Mouse (Mus musculus) thymus, postnatal 36 days (tissue): ENCODE data around the gene Tmem222.

Source experiments
- DNase-seq, 2 experiments: peaks; one replicate each; pipeline ENCODE4 v3.0.0; 2022; ENCODE audit warnings: mixed read lengths in 2 of 2

Tmem222 gene

DNA sequence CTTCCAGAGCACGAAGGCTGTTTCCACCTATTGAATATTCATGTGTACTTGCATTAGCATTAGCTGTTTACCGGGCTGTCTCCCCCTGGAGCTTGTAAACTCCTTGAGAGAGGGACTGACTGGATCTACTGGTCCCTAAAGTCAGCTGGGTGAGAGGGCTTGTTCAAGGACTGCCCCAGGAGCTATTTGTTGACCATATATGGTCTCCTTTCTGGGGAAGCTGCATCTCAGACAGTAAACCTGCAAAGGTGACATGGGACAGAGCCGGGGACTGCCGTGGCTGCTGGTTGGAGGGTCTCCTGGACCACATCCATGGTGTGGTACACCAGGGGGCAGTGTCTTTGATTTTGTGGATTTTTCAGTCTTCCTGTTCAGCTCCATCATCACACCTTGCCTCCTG, 5.1 kb upstream of the Tmem222 start:
- no peak for DNase-seq

DNA sequence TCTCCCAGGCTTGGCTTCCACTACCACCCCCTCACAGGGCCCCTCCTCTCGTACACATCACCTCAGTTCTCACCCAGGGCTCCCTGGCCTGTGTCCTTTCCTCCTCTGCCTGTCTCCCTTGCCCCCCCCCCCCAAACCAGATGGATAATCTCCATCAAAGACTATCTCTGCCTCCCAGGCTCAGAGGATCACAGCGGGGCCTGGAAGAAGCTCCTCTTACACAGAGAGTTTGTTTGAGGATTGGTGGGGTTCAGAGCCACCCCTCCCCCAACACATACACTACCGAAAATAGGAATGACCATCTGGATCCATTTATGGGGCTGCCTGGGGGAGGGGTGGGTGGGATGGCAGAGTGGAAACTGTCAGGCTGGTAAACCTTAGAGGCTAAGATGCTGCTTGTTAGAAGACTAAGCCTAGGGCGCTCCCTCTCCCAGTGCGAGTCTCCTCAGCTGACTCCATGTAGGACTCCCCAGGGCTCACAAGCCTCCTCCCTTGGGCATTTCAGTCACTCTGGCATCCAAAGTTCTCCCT, 4.4 kb upstream of the Tmem222 start:
- DNase-seq, result no peak

DNA sequence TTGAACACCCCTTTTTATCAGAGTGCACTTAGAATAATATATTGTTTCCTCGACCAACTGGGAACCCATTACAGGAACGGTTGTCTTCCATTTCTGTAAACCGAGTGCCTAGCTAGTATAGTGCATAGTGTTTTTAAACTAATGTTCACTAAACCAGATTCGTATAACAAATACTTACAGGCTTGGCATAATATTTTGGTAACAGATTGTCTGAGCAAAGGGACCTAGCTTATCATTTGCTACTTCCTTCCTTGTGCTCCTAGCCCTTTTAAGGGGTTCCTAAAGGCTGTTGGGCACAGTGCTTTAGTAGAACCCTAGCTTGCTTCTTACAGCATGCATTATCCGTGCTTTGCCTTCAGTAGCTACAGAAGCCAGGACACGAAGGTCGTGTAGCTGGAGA, 3.9 kb upstream of the Tmem222 start:
- DNase-seq, result no peak

DNA sequence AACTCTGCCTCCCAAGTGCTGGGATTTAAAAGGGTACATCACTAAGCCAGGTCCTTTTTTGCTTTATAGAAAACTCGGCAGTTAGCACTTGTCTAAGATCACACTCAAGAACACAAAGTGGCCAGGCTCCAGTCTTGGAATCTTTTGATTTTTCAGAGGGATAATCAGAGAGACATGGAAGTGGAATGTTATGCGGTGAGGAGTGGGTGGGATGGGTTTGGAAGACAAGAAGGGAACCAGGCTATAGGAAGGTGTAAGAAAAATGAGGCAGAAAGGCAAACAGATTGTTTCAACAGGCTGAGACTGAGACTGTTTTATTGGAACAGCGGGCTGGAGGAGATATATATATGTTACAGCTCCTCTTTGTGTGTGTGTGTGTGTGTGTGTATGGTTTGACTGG, 890 bp upstream of the Tmem222 start:
- no peak for DNase-seq

DNA sequence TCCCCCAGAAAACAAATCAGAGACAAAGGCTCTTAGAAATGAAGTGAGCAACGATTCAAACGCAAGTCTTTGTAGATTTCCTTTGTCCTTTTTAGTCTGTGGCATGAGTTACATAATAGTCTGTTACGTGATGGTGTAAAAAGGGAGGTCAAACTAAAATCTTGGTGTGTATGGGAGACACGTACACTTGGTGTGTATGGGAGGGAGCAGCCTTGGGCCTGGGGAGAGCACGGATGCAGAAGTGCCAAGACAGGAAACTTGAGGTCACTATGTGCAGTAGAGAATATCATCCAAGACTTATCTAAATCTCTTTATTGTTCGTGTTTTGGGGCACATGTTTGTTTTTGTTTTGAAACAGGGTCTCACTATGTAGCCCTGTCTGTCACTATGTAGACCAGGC, 475 bp upstream of the Tmem222 start:
- no peak for DNase-seq

DNA sequence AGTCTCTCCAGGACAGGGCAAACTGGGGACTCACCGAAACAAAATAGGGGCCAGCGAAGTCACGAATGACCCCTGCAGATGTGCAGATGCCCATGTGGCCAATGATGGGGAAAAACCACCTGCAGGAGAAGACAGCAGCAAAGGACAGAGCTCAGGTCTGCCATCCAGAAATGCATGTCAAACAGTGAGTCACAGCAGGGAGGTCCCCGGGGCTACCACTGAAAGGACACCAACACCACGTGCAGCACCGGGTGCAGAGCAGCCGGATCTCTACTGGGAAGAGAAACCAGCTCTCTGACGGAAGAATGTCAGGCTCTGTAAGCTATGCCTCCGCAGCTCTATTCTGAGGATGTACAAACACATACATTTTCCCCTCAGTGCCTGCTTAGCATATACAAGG, 6.7 kb downstream of the Tmem222 start:
- DNase-seq, result no peak

DNA sequence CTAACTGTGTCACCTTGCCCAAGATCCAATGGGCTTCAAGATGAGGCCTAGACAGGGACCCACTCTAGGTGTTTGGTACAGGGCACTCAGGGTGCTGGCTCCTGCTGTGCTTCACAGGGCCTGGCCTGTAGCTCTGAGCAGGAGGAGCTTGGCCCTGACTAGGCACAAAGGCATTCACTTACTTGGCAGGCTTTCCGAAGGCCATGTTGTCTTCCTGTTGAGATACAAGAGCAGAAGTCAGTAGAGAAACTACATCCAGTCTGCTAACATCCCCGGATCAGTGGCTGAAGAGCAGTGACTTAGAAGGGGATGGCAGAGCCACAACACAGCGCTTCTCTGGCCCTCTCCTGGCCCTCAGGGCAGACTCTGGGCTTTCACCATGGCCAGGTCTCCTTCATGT, 8.0 kb downstream of the Tmem222 start:
- DNase-seq, result no peak

DNA sequence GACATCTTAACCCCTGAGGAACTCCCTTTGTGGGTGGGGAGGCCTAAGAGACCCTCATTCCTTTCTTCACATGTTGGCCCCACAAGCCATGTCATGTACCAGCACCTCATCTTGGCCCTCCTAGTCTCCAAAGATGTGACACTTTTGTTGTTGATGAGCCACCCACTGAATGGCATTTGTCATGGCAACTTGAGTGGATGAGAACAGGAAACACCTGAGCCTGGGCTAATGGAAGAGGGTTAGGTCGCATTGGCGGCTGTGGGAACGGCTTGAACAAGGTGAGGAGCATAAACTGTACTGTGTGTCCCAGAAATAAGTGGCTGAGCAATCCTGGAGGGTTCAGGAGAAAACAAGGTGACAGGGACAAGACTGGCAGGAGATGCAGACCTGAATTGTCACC, 8.7 kb downstream of the Tmem222 start:
- DNase-seq, result no peak

DNA sequence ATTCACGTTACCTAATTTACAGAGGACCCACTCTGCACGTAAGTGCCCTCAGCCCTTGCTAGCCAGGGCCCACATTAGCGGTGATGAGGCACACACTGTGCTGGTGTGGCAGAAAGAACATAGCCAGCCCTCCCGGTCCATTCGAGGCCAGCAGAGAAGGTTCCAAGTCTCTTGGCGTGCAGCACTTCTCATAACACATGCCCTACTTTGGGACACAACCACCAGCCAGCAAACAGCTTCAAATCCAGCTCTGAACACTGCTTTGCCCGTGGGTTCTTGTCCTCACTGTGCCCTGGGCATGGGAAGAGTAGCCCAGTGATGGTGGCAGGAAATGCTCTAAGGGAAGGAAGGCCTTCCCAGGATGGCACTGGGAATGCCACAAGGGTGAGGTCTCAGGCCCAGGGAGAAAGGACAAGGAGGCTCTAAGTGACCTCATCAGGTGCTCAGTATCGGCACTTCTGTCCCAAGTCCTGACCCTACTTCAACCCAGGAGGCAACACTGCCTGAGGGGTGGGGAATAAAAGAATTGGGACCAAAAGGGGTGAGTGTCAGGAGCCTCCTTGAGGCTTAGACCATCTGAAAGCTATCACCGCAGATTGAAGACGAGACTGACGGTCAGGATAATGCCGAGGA, 11.2 kb downstream of the Tmem222 start:
- DNase-seq, result no peak

DNA sequence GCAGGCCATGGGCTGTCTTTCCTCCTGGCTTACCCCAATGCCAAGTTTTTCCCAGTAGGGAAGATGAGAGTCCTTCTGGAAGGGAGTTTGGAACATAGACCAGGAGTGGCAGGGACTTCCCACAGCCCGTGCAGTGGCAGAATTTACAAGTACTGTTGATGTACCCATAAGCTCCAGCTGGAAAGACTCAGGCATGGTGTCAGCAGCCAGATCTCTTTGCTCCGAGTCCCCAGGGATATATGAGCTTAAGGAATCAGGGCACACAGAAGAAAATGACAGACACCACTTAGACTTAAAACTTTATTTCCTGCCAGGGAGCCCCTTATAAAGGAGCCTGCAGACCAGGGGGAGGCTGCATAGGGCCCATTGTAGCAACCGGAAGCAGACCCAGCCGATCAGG, 11.8 kb downstream of the Tmem222 start:
- no peak for DNase-seq

DNA sequence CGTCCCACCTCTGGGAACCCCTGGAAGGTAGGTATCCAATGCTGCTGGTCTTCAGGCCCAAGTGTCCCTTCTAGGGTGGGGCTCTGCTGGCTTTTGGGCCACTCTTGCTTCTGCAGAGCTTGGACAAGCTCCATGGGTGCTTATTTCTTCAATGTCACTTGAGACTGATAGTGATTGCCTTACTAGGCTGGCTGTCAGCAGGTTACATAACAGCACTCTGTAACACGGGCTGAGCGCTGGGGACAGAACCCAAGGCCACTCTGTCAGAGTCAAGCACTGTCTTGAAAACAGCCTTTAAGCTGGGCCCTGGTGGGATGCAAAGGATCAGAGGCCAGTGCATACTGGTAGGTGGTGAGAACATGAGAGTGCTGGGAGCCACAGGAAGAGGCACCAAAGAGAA, 12.3 kb downstream of the Tmem222 start:
- no peak for DNase-seq

DNA sequence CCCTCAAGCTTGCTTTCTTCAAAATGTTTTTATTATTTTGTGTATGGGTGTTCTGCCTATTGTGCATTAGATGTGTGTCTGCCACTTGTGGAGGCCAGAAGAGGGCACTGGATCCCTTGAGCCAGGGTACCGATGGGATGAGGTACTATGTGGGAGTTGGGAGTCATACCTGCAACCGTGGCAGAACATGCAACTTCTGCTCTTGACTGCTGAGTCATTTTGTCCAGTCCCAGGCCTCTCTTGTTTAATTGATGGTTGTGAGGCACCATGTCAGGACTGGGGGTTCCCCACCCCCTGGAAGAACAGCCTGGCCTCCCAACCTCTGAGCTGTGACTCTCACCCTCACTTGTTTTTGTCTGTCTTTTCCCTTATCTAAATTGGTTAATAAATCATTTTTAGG, 13.0 kb downstream of the Tmem222 start:
- DNase-seq, result no peak

DNA sequence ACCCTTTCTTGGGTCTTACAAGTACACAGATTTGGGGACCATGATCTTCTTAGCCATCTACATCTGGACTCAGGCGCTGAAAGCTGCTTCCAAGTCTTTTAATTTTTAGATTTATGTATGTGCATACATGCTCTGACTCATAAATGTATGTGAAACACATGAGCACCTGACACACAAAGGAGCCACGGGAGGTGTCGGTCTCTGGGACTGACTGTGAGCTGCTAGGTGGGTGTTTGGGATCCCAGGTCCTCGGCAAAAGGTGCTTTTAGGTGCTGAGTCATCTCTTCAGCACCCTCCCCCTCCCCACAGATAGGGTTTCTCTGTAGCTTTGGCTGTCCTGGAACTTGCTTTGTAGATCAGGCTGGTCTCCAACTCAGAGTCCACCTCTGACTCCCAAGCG, 13.8 kb downstream of the Tmem222 start:
- DNase-seq, result no peak

DNA sequence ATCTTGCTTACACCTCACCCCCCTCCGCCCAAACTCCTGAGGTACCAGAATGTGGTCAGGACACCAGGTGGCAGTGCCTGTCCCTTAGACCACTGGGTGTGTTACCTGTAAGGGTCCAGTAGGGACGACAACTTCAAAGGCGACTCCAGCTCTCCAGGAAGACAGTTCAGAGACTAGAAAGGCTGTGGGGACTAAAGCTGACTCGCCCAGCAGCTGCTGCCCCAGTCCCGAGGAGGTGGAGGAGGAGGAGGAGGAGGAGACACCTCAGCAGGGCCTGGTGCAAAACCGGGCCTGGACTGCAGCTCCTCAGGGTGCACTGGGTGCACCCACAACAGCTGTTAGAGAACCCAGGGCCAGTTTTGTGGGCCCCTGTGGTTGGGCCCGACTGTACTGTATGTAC, 14.7 kb downstream of the Tmem222 start, which contains the start of gene Sytl1:
Gene Sytl1, minus strand, starts transcription at position 232 of the 400 bp plus-strand sequence.
- DNase-seq, result peak; percentile 44 to 57

DNA sequence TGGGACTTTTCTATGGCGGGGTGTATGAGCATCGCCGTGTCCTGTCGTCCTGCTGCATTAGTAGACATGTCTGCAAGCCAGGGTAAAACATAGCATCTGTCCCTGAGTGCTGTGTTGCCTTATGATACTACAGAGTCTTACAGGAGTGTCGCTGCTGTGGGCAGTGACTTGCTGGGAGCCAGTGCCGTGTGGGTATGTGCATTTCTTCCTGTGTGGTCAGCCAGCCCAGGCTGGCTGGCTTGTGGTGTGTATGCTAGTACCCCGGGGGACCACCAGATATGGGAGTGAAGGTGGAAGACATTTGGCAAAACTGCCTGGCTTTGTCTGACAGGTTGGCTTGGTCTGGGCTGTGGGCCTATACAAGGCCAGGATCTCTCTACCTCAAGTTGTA, 15.2 kb downstream of the Tmem222 start:
- DNase-seq, result no peak

DNA sequence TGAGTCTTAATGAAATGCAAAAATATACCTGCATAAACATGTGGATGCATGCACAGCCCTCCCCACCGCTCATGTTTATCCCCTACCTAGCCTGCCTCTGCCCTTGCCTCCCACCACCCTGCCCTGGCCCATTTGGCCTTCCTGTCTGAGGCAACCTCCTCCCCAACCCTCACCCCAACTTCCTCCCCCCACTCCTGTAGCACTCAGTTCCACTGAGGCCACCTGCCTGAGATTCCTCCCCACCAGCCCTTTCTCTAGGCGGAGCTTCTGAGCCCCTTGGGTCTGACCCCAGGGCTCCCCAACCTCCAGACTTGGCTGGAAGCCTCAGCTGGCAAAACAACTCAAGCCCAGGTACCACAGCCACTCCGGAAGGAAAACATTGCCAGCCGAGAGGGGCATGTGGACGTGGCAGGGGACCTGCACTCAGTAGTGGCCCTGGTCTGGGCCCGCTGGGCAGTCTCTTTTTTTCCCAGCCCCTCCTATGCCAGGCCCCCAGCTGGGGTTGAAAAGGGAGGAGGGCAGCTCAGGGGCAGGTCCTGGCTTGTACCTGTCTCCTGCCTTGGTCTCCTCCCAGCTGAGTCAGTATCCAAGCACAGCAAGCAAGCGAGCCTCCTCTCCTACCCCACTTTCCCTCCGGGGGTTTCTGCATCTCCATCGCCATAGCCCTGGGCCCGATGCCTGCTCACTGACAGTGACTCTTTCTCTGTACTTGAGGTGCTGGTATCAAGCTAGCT, 15.8 kb downstream of the Tmem222 start:
- DNase-seq, result peak; percentile 65 to 83

DNA sequence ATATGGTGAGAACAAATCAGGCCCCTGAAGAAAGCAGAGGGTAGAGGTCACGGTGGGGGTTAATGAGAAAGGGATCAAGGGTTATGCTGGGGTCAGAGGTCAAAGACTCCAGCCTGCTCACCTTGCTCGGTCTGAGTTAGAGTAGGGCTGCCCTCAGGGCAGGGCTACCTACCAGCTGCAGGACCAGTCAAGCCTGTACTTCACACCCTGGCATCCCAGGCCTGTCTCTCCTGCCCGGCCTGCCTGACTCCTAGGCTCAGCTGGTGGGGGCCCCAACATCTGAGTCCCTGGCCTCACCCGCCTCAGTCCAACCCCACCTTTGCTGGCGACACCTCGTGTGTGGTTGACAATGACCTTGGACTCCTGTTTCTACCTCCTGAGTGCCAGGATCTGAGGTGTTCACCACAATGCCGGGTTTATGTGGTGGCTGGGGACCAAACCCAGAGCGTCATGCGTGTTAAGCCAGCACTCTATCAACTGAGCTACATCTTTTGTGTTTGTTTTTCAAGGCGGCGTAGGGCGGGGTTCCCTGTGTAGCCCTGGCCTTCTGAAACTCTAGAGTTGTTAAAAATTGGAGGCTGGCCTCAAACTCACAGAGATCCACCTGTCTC, 19.7 kb downstream of the Tmem222 start:
- no peak for DNase-seq

DNA sequence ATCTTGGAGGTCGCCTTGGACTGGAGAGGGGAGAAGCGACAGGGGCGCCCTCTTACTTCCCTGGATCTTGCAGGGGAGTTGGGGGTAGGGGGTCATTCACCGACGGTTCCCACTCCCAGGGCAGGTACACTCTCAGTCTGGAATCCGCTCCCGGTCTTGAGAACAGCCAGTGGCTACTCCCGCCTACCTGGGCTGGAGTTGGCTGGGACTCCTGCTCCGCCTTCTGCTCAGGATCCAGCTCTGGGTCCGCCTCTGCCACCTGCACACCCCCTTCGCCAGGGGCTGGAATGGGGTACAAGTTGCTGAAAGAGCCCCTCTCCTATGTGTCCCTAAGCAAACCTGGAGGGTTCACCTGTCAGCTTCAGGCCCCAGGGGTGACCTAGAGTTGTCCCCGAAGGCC, 20.4 kb downstream of the Tmem222 start:
- DNase-seq, result no peak

DNA sequence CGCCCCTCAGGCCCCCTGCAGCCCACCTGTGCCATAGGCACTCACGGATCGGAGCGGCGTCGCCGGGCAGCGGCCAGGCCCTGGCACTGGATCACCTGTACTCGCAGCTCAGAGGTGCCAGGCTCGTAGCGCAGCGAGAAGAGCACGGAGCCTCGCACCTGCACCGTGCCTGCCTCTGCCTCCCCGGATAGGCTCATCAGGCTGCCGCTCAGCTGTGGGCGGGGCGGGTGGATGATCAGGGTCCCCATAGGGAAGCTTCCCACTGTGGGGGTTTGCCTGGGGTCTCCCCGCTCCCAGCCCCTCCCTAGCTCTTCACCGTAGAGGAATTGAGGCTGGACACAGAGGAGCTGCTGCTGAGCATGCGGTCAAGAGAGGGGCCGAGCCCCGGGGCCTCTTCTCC, 20.8 kb downstream of the Tmem222 start:
- no peak for DNase-seq

DNA sequence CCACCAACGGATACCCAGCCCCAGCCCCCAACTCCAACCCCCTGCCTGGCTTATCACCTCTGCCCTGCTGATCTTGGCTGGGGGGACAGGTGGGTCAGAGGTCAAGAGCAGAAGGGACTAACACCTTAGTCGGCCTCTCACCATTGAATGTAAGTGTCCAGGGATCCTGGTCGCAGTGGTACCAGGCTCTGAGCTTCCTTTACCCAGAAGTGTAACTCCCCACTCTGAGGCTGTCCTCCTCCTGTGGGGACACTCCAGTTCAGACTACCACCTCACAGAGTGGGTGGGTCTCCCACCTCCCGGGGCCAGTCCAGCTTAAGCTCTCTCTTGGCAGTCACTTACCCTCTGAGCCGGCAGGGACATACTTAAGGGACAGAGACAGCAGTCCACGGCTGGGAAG, 22.2 kb downstream of the Tmem222 start:
- no peak for DNase-seq

DNA sequence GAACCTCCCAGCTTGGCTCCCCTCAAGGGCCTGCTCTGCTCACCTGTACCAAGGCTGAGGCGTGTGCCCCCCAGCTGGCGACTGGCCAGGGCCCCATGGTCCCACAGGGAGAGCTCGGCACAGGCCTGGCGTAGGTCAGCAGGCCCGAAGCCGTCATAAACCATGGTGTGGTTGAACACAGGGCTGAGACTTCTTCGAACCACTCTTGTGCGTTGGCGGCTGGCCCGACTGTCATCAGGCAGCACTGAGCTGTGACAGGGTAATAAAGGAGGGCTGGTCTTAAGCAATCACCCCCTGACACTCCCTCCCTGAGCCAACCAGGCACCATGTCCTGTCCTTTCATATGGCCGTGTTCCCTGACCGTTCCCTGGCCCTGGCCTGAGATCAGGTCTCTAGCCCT, 24.2 kb downstream of the Tmem222 start:
- no peak for DNase-seq

DNA sequence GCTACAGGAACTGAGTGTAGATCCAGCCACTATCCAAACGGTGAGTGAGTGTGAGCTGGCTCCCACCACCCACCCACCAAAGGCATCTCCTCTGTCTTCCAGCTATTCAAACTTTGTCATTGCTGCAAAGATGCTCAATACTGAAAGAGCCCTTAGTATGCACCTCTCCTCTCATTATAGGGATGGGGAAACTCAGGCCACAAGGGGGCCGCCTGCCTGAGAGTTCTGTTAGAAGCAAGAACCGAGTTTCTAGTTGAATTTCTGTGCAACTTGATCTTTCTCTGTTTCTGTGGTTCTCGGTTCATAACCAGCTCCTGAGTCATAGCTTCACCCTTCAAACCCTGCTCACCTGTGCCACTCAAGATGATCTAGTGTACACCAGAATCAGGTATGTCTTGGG, 25.5 kb downstream of the Tmem222 start:
- peak in 1 of 2 experiments; percentile 30 for DNase-seq

DNA sequence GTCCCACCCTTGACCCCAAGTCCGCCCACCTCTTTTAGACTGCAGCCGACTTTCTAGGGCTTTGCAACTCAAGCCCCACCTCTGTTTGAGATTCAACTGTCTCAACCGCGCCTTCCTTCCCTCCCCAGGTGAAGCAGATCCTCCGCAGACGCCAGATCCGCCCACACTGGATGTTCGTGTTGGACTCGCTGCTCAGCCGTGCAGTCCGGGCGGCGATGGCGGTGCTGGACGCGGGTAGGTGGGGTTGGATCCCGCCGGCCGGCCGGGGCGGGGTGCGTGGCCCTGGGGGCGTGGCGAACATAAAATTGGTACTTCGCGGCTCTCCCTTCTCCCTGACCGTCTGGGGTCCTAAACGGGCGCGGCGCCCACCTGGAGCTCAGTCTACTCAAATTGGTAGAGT, 26.4 kb downstream of the Tmem222 start:
- peak in 1 of 2 experiments; percentile 39 for DNase-seq

DNA sequence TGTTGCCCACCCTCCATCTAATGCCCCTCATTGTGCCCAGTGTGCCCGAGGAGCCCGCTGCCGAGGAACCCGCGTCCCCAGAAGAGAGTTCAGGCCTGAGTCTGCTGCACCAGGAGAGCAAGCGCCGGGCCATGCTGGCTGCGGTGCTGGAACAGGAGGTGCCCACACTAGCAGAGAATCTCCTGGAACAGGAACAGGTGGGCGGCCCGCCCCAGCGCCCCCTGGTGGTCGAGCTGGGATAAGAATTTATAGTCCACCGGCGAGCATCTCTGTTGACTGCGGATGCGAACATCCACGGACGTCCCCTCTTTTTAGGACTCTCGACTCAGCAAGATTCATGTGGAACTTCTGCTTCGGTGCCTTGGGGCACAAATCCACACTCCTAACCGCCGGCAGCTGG, 27.0 kb downstream of the Tmem222 start:
- DNase-seq, result peak; percentile 86 to 88
